Comparison of ENCODE assay signal across 9 mouse cellular contexts in genomic region chr1:187652445-187652844, GRCm38 (mm10). TPM values are rescaled to one million over a fixed set of nuclear protein-coding genes. Genes with fewer than 3 reads are reported as not detected.
DNase-seq lines count a peak whose midpoint lies in the region; ATAC-seq and TF ChIP-seq lines count a peak whose summit lies in the region.
"Had no signal": no experiment of that assay in that cellular context is flagged by ENCODE, and none has a peak within 500 bp of the region (broad histone marks: within the 10 kb centered on the region; RNA-seq: fewer than 3 reads in every experiment).

No protein-coding gene starts in this region.

- H3K27me3 ChIP-seq in forebrain, embryonic 10.5 days (ENCODE audit: poor library complexity, severe bottlenecking): peaks cover 31% of the 10 kb centered on the region
- no peaks in the 10 kb centered on the region for H3K27me3 ChIP-seq in intestine, embryonic 15.5 days (replicated peaks)
- no peaks in the 10 kb centered on the region for H3K27me3 ChIP-seq in midbrain, embryonic 14.5 days (ENCODE audit: control insufficient read depth, insufficient read depth, low read length)

- no peaks in the 10 kb centered on the region for H3K36me3 ChIP-seq in forebrain, embryonic 10.5 days (replicated peaks)
- H3K36me3 ChIP-seq in intestine, embryonic 15.5 days: no peaks in the 10 kb centered on the region
- H3K36me3 ChIP-seq in midbrain, embryonic 14.5 days (ENCODE audit: control insufficient read depth, insufficient read depth, low read length): no peaks in the 10 kb centered on the region
- H3K36me3 ChIP-seq: G1E had no signal

- intact Hi-C loops in left cerebral cortex, adult 2 months (cut with DNase I): loop anchor here (10.0 kb wide), 1 partner anchor 322 kb away; no protein-coding TSS in a partner anchor

- H3K27ac ChIP-seq in left cerebral cortex, adult 2 months: no peak overlapping the region
- H3K27ac ChIP-seq in forebrain, embryonic 10.5 days: 0 out of 2 replicates have a peak overlapping the region, but pooled peaks have one; percentile 48
- no peak overlapping the region for H3K27ac ChIP-seq in intestine, embryonic 15.5 days
- no peak overlapping the region for H3K27ac ChIP-seq in midbrain, embryonic 14.5 days (replicated peaks; ENCODE audit: low read depth, low read length)

- H3K9me3 ChIP-seq in forebrain, embryonic 10.5 days: no peaks in the 10 kb centered on the region
- no peaks in the 10 kb centered on the region for H3K9me3 ChIP-seq in intestine, embryonic 15.5 days
- H3K9me3 ChIP-seq in midbrain, embryonic 14.5 days (ENCODE audit: control insufficient read depth, low read length): no peaks in the 10 kb centered on the region

- peak overlapping the region; percentile 74 for H3K4me3 ChIP-seq in left cerebral cortex, adult 2 months
- peak overlapping the region; percentile 68 for H3K4me3 ChIP-seq in forebrain, embryonic 10.5 days
- peak overlapping the region; percentile 67 for H3K4me3 ChIP-seq in intestine, embryonic 15.5 days (replicated peaks)
- H3K4me3 ChIP-seq in midbrain, embryonic 14.5 days (replicated peaks; ENCODE audit: low read depth, low read length): peak overlapping the region; percentile 55

- H3K4me2 ChIP-seq in intestine, embryonic 15.5 days (replicated peaks): peak overlapping the region; percentile 98
- H3K4me2 ChIP-seq in midbrain, embryonic 14.5 days (ENCODE audit: low read length): peak overlapping the region; percentile 83

- peak; percentile 29 for ATAC-seq in intestine, embryonic 15.5 days
- ATAC-seq in midbrain, embryonic 14.5 days (ENCODE audit: low FRiP score, low TSS enrichment): no peak
- no peak for ATAC-seq in inflammation-experienced regulatory T-cells, adult 6 months

- TF ChIP-seq CTCF in left cerebral cortex, adult 2 months (IDR thresholded peaks at IDR 0.05): no peak

- H3K9ac ChIP-seq in intestine, embryonic 15.5 days: no peak overlapping the region
- H3K9ac ChIP-seq in midbrain, embryonic 14.5 days (replicated peaks; ENCODE audit: low read length): peak overlapping the region; percentile 87

- WGBS in forebrain, embryonic 10.5 days: 9% methylated on average over 7 of the region's 7 CpGs
- WGBS in intestine, embryonic 15.5 days: 17% methylated on average over 7 of the region's 7 CpGs
- WGBS in midbrain, embryonic 14.5 days: 15% methylated on average over 7 of the region's 7 CpGs

- DNase-seq in left cerebral cortex, adult 2 months (ENCODE audit: extremely low spot score in 1 of 2, low spot score in 2 of 2): no peak
- no peak for DNase-seq in left cerebral cortex, adult 8-10 months (ENCODE audit: low spot score in 2 of 2)
- DNase-seq in forebrain, embryonic 10.5 days (ENCODE audit: extremely low spot score, low spot score): no peak
- peak; percentile 53 for DNase-seq in midbrain, embryonic 14.5 days
- DNase-seq in gastrocnemius, postnatal 4 days (ENCODE audit: low spot score in 2 of 2): no peak
- DNase-seq in thymus, postnatal 36 days: no peak

- peaks cover 25% of the 10 kb centered on the region for H3K4me1 ChIP-seq in forebrain, embryonic 10.5 days
- H3K4me1 ChIP-seq in intestine, embryonic 15.5 days (replicated peaks): peaks cover 15% of the 10 kb centered on the region
- 0 out of 2 replicates have a peak, but pooled peaks cover 7% of the 10 kb centered on the region for H3K4me1 ChIP-seq in midbrain, embryonic 14.5 days (ENCODE audit: control insufficient read depth, insufficient read depth, low read length)

RNA-seq across cellular contexts. Expression of gene Esrrg, which starts 43.9 kb away (rescaled TPM):
- total RNA-seq in left cerebral cortex, adult 2 months (2021): 10 to 100 TPM; 25.1 to 27.0 TPM
- total RNA-seq in left cerebral cortex, adult 8-10 months (2022): 10 to 100 TPM; 24.8 to 36.8 (median 31.5) TPM
- 1.3 and 1.8 TPM in 2 replicates for polyA plus RNA-seq in forebrain, embryonic 10.5 days (2016; fragmentation: Nextera tagmentation; extraction: Ambion mirVana)
- 4.8 and 5.3 TPM in 2 replicates for polyA plus RNA-seq in intestine, embryonic 15.5 days (2015; fragmentation: Nextera tagmentation; extraction: Ambion mirVana)
- polyA plus RNA-seq in midbrain, embryonic 14.5 days (2014; fragmentation: Nextera tagmentation; extraction: Ambion mirVana): 32.8 and 34.5 TPM in 2 replicates
- total RNA-seq in gastrocnemius, postnatal 4 days (2021): 1 to 10 TPM; 9.1 to 9.3 TPM
- polyA plus RNA-seq in inflammation-experienced regulatory T-cells, adult 6 months (2017; shearing (Covaris generic)): not detected
- polyA plus RNA-seq: G1E had no signal
